ENCODE assay signal across 34 mouse cellular contexts in the genomic region with DNA sequence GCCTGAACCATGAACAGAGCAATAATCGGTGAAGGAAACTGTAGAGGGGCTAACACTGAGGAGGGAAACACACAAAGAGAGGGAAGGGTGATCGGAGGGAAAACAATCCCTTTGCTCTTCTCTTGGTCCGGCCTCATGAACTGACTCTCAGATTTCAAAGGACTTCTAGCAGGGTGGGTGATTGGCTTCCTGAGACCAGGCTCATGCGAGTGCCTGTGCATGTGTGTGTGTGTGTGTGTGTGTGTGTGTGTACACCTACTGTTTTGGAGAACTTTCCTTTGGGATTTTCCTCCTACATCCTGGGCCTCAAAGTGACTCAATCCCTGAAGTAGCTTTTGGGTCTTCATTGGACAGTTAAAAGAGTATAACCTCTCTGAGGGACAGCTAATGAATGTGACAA. TPM values are rescaled to one million over a fixed set of nuclear protein-coding genes. Genes with fewer than 3 reads are reported as not detected.
DNase-seq lines count a peak whose midpoint lies in the region; ATAC-seq and TF ChIP-seq lines count a peak whose summit lies in the region.
"Had no signal": no experiment of that assay in that cellular context is flagged by ENCODE, and none has a peak within 500 bp of the region (broad histone marks: within the 10 kb centered on the region; RNA-seq: fewer than 3 reads in every experiment).

No protein-coding gene starts in this region.

- H3K27ac ChIP-seq in forebrain, embryonic 10.5 days, result peak overlapping the region; percentile 27; the same call in 1 of the 2 replicates
- H3K27ac ChIP-seq in forebrain, postnatal 0 days (ENCODE audit: low read depth, low read length), result no peak overlapping the region
- H3K27ac ChIP-seq in kidney, postnatal 0 days, result no peak overlapping the region
- H3K27ac ChIP-seq: embryonic facial prominence, embryonic 12.5 days; forebrain, embryonic 15.5 days; heart, embryonic 15.5 days; hindbrain, embryonic 15.5 days; liver, embryonic 14.5 days; midbrain, embryonic 15.5 days; stomach, embryonic 15.5 days had no signal

- no peak for ATAC-seq in forebrain, postnatal 0 days
- ATAC-seq in kidney, postnatal 0 days (replicated peaks; ENCODE audit: low FRiP score, low read depth), result no peak
- ATAC-seq: activated CD4-positive, CD25-positive, alpha-beta regulatory T cell, adult 4 months; forebrain, embryonic 15.5 days; inflammation-experienced regulatory T-cells, adult 6 months; midbrain, embryonic 15.5 days had no signal

- TF ChIP-seq CTCF in forebrain, postnatal 0 days (IDR thresholded peaks at IDR 0.05; ENCODE audit: low read depth), result no peak
- no peak for TF ChIP-seq CTCF in kidney, postnatal 0 days (IDR thresholded peaks at IDR 0.05; ENCODE audit: low read depth)

- peaks cover 44% of the 10 kb centered on the region for H3K27me3 ChIP-seq in forebrain, embryonic 10.5 days (ENCODE audit: poor library complexity, severe bottlenecking)
- H3K27me3 ChIP-seq in forebrain, postnatal 0 days (ENCODE audit: insufficient read depth, low read length), result no peaks in the 10 kb centered on the region
- no peaks in the 10 kb centered on the region for H3K27me3 ChIP-seq in kidney, postnatal 0 days (ENCODE audit: insufficient read depth, low read length)
- H3K27me3 ChIP-seq: embryonic facial prominence, embryonic 12.5 days; heart, embryonic 15.5 days; hindbrain, embryonic 15.5 days; kidney, embryonic 15.5 days; stomach, embryonic 15.5 days had no signal

- H3K9me3 ChIP-seq in forebrain, embryonic 10.5 days, result no peaks in the 10 kb centered on the region
- no peaks in the 10 kb centered on the region for H3K9me3 ChIP-seq in forebrain, postnatal 0 days (ENCODE audit: low read length)
- H3K9me3 ChIP-seq in kidney, postnatal 0 days (replicated peaks; ENCODE audit: low read length), result no peaks in the 10 kb centered on the region
- H3K9me3 ChIP-seq: embryonic facial prominence, embryonic 12.5 days; forebrain, embryonic 15.5 days; heart, embryonic 15.5 days; hindbrain, embryonic 15.5 days; kidney, embryonic 15.5 days; midbrain, embryonic 15.5 days; stomach, embryonic 15.5 days had no signal

- H3K4me1 ChIP-seq in forebrain, embryonic 10.5 days, result peaks cover 60% of the 10 kb centered on the region
- peaks cover 5% of the 10 kb centered on the region; the same call in 1 of the 2 replicates for H3K4me1 ChIP-seq in forebrain, postnatal 0 days (ENCODE audit: insufficient read depth)
- peaks cover 28% of the 10 kb centered on the region for H3K4me1 ChIP-seq in kidney, postnatal 0 days (replicated peaks; ENCODE audit: insufficient read depth, low read length)

- H3K36me3 ChIP-seq in forebrain, embryonic 10.5 days (replicated peaks), result no peaks in the 10 kb centered on the region
- H3K36me3 ChIP-seq in forebrain, postnatal 0 days (ENCODE audit: insufficient read depth), result no peaks in the 10 kb centered on the region
- no peaks in the 10 kb centered on the region for H3K36me3 ChIP-seq in kidney, postnatal 0 days (ENCODE audit: insufficient read depth, low read length)
- H3K36me3 ChIP-seq: embryonic facial prominence, embryonic 12.5 days; forebrain, embryonic 15.5 days; heart, embryonic 15.5 days; hindbrain, embryonic 15.5 days; kidney, embryonic 15.5 days; midbrain, embryonic 15.5 days; stomach, embryonic 15.5 days had no signal

- WGBS in forebrain, embryonic 10.5 days, result 39% methylated on average over 4 of the region's 4 CpGs
- 44% methylated on average over 4 of the region's 4 CpGs for WGBS in forebrain, postnatal 0 days
- 36% methylated on average over 4 of the region's 4 CpGs for WGBS in kidney, postnatal 0 days

- H3K4me3 ChIP-seq in forebrain, embryonic 10.5 days, result no peak overlapping the region
- no peak overlapping the region for H3K4me3 ChIP-seq in forebrain, postnatal 0 days (ENCODE audit: low read depth, low read length)
- no peak overlapping the region for H3K4me3 ChIP-seq in kidney, postnatal 0 days (replicated peaks; ENCODE audit: low read depth, low read length)
- H3K4me3 ChIP-seq: embryonic facial prominence, embryonic 12.5 days; forebrain, embryonic 15.5 days; heart, embryonic 15.5 days; hindbrain, embryonic 15.5 days; kidney, embryonic 15.5 days; midbrain, embryonic 15.5 days; stomach, embryonic 15.5 days had no signal

- DNase-seq in forebrain, embryonic 10.5 days (ENCODE audit: extremely low spot score, low spot score), result no peak
- DNase-seq in forebrain, postnatal 0 days, result no peak
- DNase-seq in kidney, postnatal 0 days (ENCODE audit: low spot score), result peak; percentile 60
- no peak for DNase-seq in kidney, postnatal 10 days
- DNase-seq in forelimb bud, embryonic 11.5 days (ENCODE audit: low read depth, low spot score), result peak; percentile 40
- DNase-seq in layer of hippocampus, postnatal 36 days, result no peak
- no peak for DNase-seq in cerebellum, postnatal 14 days
- DNase-seq: adrenal gland, adult 2 months; cerebellum, adult 2 months; cerebellum, postnatal 25 days; gastrocnemius, postnatal 10 days; heart, postnatal 4 days; kidney, adult 11 months; liver; lung, embryonic 14.5 days; lung, postnatal 14 days; right cerebral cortex, postnatal 25 days had no signal

- H3K4me2 ChIP-seq in forebrain, postnatal 0 days (ENCODE audit: low read depth), result no peak overlapping the region
- H3K4me2 ChIP-seq in kidney, postnatal 0 days (ENCODE audit: low read length), result no peak overlapping the region
- H3K4me2 ChIP-seq: embryonic facial prominence, embryonic 12.5 days; forebrain, embryonic 15.5 days; heart, embryonic 15.5 days; hindbrain, embryonic 15.5 days; kidney, embryonic 15.5 days; lung, embryonic 14.5 days; midbrain, embryonic 15.5 days; stomach, embryonic 15.5 days had no signal

- H3K9ac ChIP-seq in forebrain, postnatal 0 days, result no peak overlapping the region
- no peak overlapping the region for H3K9ac ChIP-seq in kidney, postnatal 0 days (ENCODE audit: low read depth, low read length)
- H3K9ac ChIP-seq: forebrain, embryonic 15.5 days; heart, embryonic 15.5 days; hindbrain, embryonic 15.5 days; kidney, embryonic 15.5 days; liver, embryonic 14.5 days; lung, embryonic 14.5 days; midbrain, embryonic 15.5 days; stomach, embryonic 15.5 days had no signal

RNA-seq across cellular contexts. Expression of gene Sema4c, which starts 28.1 kb away (rescaled TPM):
- 20.1 and 21.7 TPM in 2 replicates for polyA plus RNA-seq in forebrain, embryonic 10.5 days (2016; fragmentation: Nextera tagmentation; extraction: Ambion mirVana)
- 32.8 and 39.1 TPM in 2 replicates for total RNA-seq in forebrain, postnatal 0 days (2014; rRNA removed)
- polyA plus RNA-seq in forebrain, postnatal 0 days (2015; fragmentation: Nextera tagmentation; extraction: Ambion mirVana), result 17.3 and 24.1 TPM in 2 replicates
- 13.5 and 14.7 TPM in 2 replicates for polyA plus RNA-seq in kidney, postnatal 0 days (2015; fragmentation: Nextera tagmentation; extraction: Ambion mirVana)
- 10 to 100 TPM; 11.4 to 11.6 TPM for total RNA-seq in layer of hippocampus, postnatal 36 days (2021)
- total RNA-seq: neutrophil, adult 5-6 weeks had no signal

RNA-seq across cellular contexts. Expression of gene Ankrd39, which starts 39.0 kb away (rescaled TPM):
- polyA plus RNA-seq in forebrain, embryonic 10.5 days (2016; fragmentation: Nextera tagmentation; extraction: Ambion mirVana), result 17.9 and 22.2 TPM in 2 replicates
- total RNA-seq in forebrain, postnatal 0 days (2014; rRNA removed), result 19.3 and 25.5 TPM in 2 replicates
- polyA plus RNA-seq in forebrain, postnatal 0 days (2015; fragmentation: Nextera tagmentation; extraction: Ambion mirVana), result 21.1 and 23.6 TPM in 2 replicates
- 22.0 and 24.6 TPM in 2 replicates for polyA plus RNA-seq in kidney, postnatal 0 days (2015; fragmentation: Nextera tagmentation; extraction: Ambion mirVana)
- total RNA-seq in layer of hippocampus, postnatal 36 days (2021), result 10 to 100 TPM; 11.9 to 12.6 TPM

RNA-seq across cellular contexts. Expression of gene Gm42417, which starts 47.1 kb away (rescaled TPM):
- polyA plus RNA-seq in forebrain, embryonic 10.5 days (2016; fragmentation: Nextera tagmentation; extraction: Ambion mirVana), result not detected in 2 replicates
- total RNA-seq in forebrain, postnatal 0 days (2014; rRNA removed), result 0.38 TPM in 1 of 2 replicates, not detected in the other
- polyA plus RNA-seq in forebrain, postnatal 0 days (2015; fragmentation: Nextera tagmentation; extraction: Ambion mirVana), result 0.27 TPM in 1 of 2 replicates, not detected in the other
- not detected in 2 replicates for polyA plus RNA-seq in kidney, postnatal 0 days (2015; fragmentation: Nextera tagmentation; extraction: Ambion mirVana)
- total RNA-seq in layer of hippocampus, postnatal 36 days (2021), result not detected
- total RNA-seq: adrenal gland, adult 2 months; adrenal gland, postnatal 4 days; ES-E14; left cerebral cortex, adult 8-10 months; left cerebral cortex, postnatal 36 days; neutrophil, adult 5-6 weeks had no signal
- polyA plus RNA-seq: adrenal gland, adult 2 months; forebrain, embryonic 15.5 days; gonadal fat pad, adult 2 months; heart, embryonic 15.5 days; large intestine, adult 2 months; liver, embryonic 14.5 days; lung, embryonic 14.5 days; stomach, embryonic 15.5 days had no signal

RNA-seq across cellular contexts. Expression of gene Ankrd23, which starts 49.6 kb away (rescaled TPM):
- polyA plus RNA-seq in forebrain, embryonic 10.5 days (2016; fragmentation: Nextera tagmentation; extraction: Ambion mirVana), result 15.3 and 16.5 TPM in 2 replicates
- 6.3 and 9.8 TPM in 2 replicates for total RNA-seq in forebrain, postnatal 0 days (2014; rRNA removed)
- polyA plus RNA-seq in forebrain, postnatal 0 days (2015; fragmentation: Nextera tagmentation; extraction: Ambion mirVana), result 4.5 and 5.3 TPM in 2 replicates
- 8.7 and 10.9 TPM in 2 replicates for polyA plus RNA-seq in kidney, postnatal 0 days (2015; fragmentation: Nextera tagmentation; extraction: Ambion mirVana)
- total RNA-seq in layer of hippocampus, postnatal 36 days (2021), result 1 to 10 TPM; 7.9 to 8.5 TPM

Comparison
In these comparisons a context has a peak if more than half of its experiments do, and no peak if none do; other contexts are left out.
1. DNase-seq: peak in kidney, postnatal 0 days (single experiment) and forelimb bud, embryonic 11.5 days (single experiment); none in forebrain, embryonic 10.5 days (single experiment), forebrain, postnatal 0 days (single experiment), kidney, postnatal 10 days (single experiment), layer of hippocampus, postnatal 36 days (0 of 2) and cerebellum, postnatal 14 days (0 of 2).